Mouse (Mus musculus) megakaryocyte, embryonic 14.5 days (primary cell): ENCODE measurements around the gene Fli1.

Source experiments
- FLI1 ChIP-seq: IDR thresholded peaks from 2 replicates; pipeline ENCODE4 v1.6.1; 2012; ENCODE audit warnings: low read length, inconsistent platforms, mixed read lengths
- GATA1 ChIP-seq: IDR thresholded peaks from 3 replicates; pipeline ENCODE4 v1.6.1; 2012; ENCODE audit warnings: mixed read lengths, low read length, inconsistent platforms, borderline replicate concordance

- no peak for TF ChIP-seq GATA1
- TF ChIP-seq FLI1 = no peak
Observed at GRCm38 (mm10) chr9:32537706-32538105, 5.0 kb downstream of the Fli1 start.
